Mouse (Mus musculus) skeletal muscle tissue, adult 2 months (tissue): Measurements from ENCODE around the gene Ppp3r1.
"Not testable (repeated sequence)": the region's sequence is repeated elsewhere in the genome, so short reads cannot be mapped to it uniquely, and the experiment has no call there.

Experiments
- DNase-seq: peaks from one replicate; pipeline ENCODE4 v3.0.0-alpha.2; 2012; ENCODE audit warnings: low read depth, low spot score

The Ppp3r1 gene

GRCm38 (mm10) chr11:17199840-17200501 lies 40.9 kb downstream of the Ppp3r1 start:
- no peak for DNase-seq

GRCm38 (mm10) chr11:17200936-17201335 lies 41.9 kb downstream of the Ppp3r1 start:
- DNase-seq: no peak

- no peak for DNase-seq
These were observed 43.4 kb downstream of the Ppp3r1 start for GRCm38 (mm10) chr11:17202481-17202880.

- DNase-seq: peak; percentile 98
These were observed 52.4 kb downstream of the Ppp3r1 start, which contains the start of gene Pno1 for GRCm38 (mm10) chr11:17211258-17212140. Gene Pno1 (minus strand): TSS chr11:17211568.

- DNase-seq: no peak
These were observed 53.1 kb downstream of the Ppp3r1 start for GRCm38 (mm10) chr11:17212141-17212495.

GRCm38 (mm10) chr11:17212903-17213509 lies 53.9 kb downstream of the Ppp3r1 start:
- DNase-seq: no peak

- DNase-seq: no peak
These were observed 56.4 kb downstream of the Ppp3r1 start for GRCm38 (mm10) chr11:17215475-17215874.

GRCm38 (mm10) chr11:17221126-17221525 lies 62.1 kb downstream of the Ppp3r1 start:
- no peak for DNase-seq

GRCm38 (mm10) chr11:17232792-17233191 lies 73.7 kb downstream of the Ppp3r1 start:
- DNase-seq: no peak

GRCm38 (mm10) chr11:17236449-17237037 lies 77.5 kb downstream of the Ppp3r1 start:
- DNase-seq: no peak

- DNase-seq: not testable (repeated sequence)
These were observed 79.5 kb downstream of the Ppp3r1 start for GRCm38 (mm10) chr11:17238598-17238997.

- no peak for DNase-seq
These were observed 89.7 kb downstream of the Ppp3r1 start for GRCm38 (mm10) chr11:17248715-17249114.
